20 mouse cellular contexts compared by ENCODE assay signal in genomic region chr16:55484391-55484790, GRCm38 (mm10).
DNase-seq lines count a peak whose midpoint lies in the region; ATAC-seq and TF ChIP-seq lines count a peak whose summit lies in the region.
"Had no signal": no experiment of that assay in that cellular context is flagged by ENCODE, and none has a peak within 500 bp of the region (broad histone marks: within the 10 kb centered on the region; RNA-seq: fewer than 3 reads in every experiment).

No protein-coding gene starts in this region.

- TF ChIP-seq POLR2A in CH12.LX (IDR thresholded peaks at IDR 0.05; ENCODE audit: low read depth, low read length): no peak

- ATAC-seq in forebrain, embryonic 14.5 days: no peak
- ATAC-seq: activated CD4-positive, CD25-positive, alpha-beta regulatory T cell, adult 4 months; CD4-positive, CD25-positive, alpha-beta regulatory T cell, adult 4 months; Patski had no signal

- no peak overlapping the region for H3K4me2 ChIP-seq in CH12.LX (ENCODE audit: insufficient read depth, low read depth, poor library complexity, severe bottlenecking)
- H3K4me2 ChIP-seq in forebrain, embryonic 14.5 days (ENCODE audit: low read length): no peak overlapping the region

- no peak for TF ChIP-seq CTCF in CH12.LX (conservative IDR thresholded peaks at IDR 0.05 in 1 of 2, IDR thresholded peaks at IDR 0.05 in 1 of 2; ENCODE audit: low read depth in 2 of 2, low read length in 2 of 2)

- H3K9ac ChIP-seq in CH12.LX (ENCODE audit: insufficient read depth, low read depth): no peak overlapping the region
- H3K9ac ChIP-seq in forebrain, embryonic 14.5 days (ENCODE audit: low read length): no peak overlapping the region

- WGBS in forebrain, embryonic 14.5 days: 75% methylated on average over 2 of the region's 2 CpGs

- DNase-seq in 416B (ENCODE audit: low read depth): peak; percentile 50
- DNase-seq in CH12.LX (ENCODE audit: extremely low read depth): no peak
- DNase-seq in forebrain, embryonic 14.5 days (ENCODE audit: low spot score): no peak
- DNase-seq in thymus, postnatal 10 days (ENCODE audit: low spot score in 2 of 2): no peak
- DNase-seq: adrenal gland, adult 2 months; adrenal gland, adult 8-10 months; adrenal gland, postnatal 10 days; adrenal gland, postnatal 14 days; adrenal gland, postnatal 25 days; adrenal gland, postnatal 36 days; B cell, adult 2 months; cerebellum, adult 11 months; cerebellum, adult 11-12 months; cerebellum, adult 18-20 months; cerebellum, adult 2 months; cerebellum, adult 8-10 months had no signal

- no peaks in the 10 kb centered on the region for H3K9me3 ChIP-seq in CH12.LX (replicated peaks; ENCODE audit: low read length)
- no peaks in the 10 kb centered on the region for H3K9me3 ChIP-seq in forebrain, embryonic 14.5 days (replicated peaks; ENCODE audit: control insufficient read depth, low read length)
- H3K9me3 ChIP-seq: G1E had no signal

- no peaks in the 10 kb centered on the region for H3K36me3 ChIP-seq in CH12.LX (replicated peaks in 1 of 2; ENCODE audit: control insufficient read depth in 1 of 2, insufficient read depth in 1 of 2, low read length in 1 of 2)
- no peaks in the 10 kb centered on the region for H3K36me3 ChIP-seq in forebrain, embryonic 14.5 days (ENCODE audit: control insufficient read depth, insufficient read depth, low read length)
- H3K36me3 ChIP-seq: G1E had no signal

- H3K79me2 ChIP-seq in CH12.LX (replicated peaks; ENCODE audit: control insufficient read depth, extremely low read depth, insufficient read depth, poor library complexity, severe bottlenecking): no peaks in the 10 kb centered on the region

- no peak overlapping the region for H3K27ac ChIP-seq in CH12.LX (ENCODE audit: insufficient read depth, low read depth)
- H3K27ac ChIP-seq in forebrain, embryonic 14.5 days (ENCODE audit: low read depth, low read length): no peak overlapping the region

- no peak for TF ChIP-seq RAD21 in CH12.LX (IDR thresholded peaks at IDR 0.05; ENCODE audit: low read depth, low read length)

- H3K4me1 ChIP-seq in CH12.LX (ENCODE audit: control insufficient read depth in 1 of 2, insufficient read depth in 2 of 2): peaks cover 8 to 19% of the 10 kb centered on the region in 2 experiments; a peak in 3 of 4 replicates
- H3K4me1 ChIP-seq in forebrain, embryonic 14.5 days (ENCODE audit: control insufficient read depth, insufficient read depth, low read length): no peaks in the 10 kb centered on the region

- in situ Hi-C loops in CH12.LX (cut with MboI; ENCODE audit: low pct_ligation_motif_present, low pct_unique_long_range_greater_than_20kb, low sequenced_read_pairs): no loop called here

- no peak for TF ChIP-seq EP300 in CH12.LX (IDR thresholded peaks at IDR 0.05; ENCODE audit: low read length)

- H3K27me3 ChIP-seq in CH12.LX (replicated peaks): no peaks in the 10 kb centered on the region
- no peaks in the 10 kb centered on the region for H3K27me3 ChIP-seq in forebrain, embryonic 14.5 days (replicated peaks; ENCODE audit: control insufficient read depth, insufficient read depth, low read length)
- H3K27me3 ChIP-seq: Patski had no signal

- H3K4me3 ChIP-seq in CH12.LX (replicated peaks in 1 of 3; ENCODE audit: low read depth in 2 of 3, low read length in 2 of 3, poor library complexity in 1 of 3): no peak overlapping the region
- no peak overlapping the region for H3K4me3 ChIP-seq in forebrain, embryonic 14.5 days (ENCODE audit: low read depth, low read length)

- dilution Hi-C loops in CH12.LX (cut with MboI; ENCODE audit: extremely low pct_ligation_motif_present, extremely low pct_unique_long_range_greater_than_20kb, low sequenced_read_pairs): no loop called here

TF ChIP-seq in CH12.LX, 34 proteins besides CTCF, POLR2A, EP300 and RAD21:
- peak; percentile 46; the same call in 1 of the 2 replicates for TF ChIP-seq JUND (conservative IDR thresholded peaks at IDR 0.05; ENCODE audit: low read depth, low read length)
- no peak for TF ChIP-seq ETS1 (conservative IDR thresholded peaks at IDR 0.05; ENCODE audit: low read depth, low read length)
- TF ChIP-seq SIN3A (IDR thresholded peaks at IDR 0.05; ENCODE audit: low read length): no peak
- TF ChIP-seq MYC (IDR thresholded peaks at IDR 0.05; ENCODE audit: low read depth, low read length): peak; percentile 49; the same call in 1 of the 2 replicates
- no peak for TF ChIP-seq IRF4 (IDR thresholded peaks at IDR 0.05; ENCODE audit: low read depth, low read length)
- peak; percentile 58; the same call in 1 of the 2 replicates for TF ChIP-seq JUN (IDR thresholded peaks at IDR 0.05; ENCODE audit: insufficient read depth, low read depth, low read length)
- no peak for TF ChIP-seq RCOR1 (conservative IDR thresholded peaks at IDR 0.05; ENCODE audit: low read depth, low read length)
- peak; percentile 74; the same call in 1 of the 2 replicates for TF ChIP-seq MAX (IDR thresholded peaks at IDR 0.05; ENCODE audit: low read length)
- no peak for TF ChIP-seq BHLHE40 (IDR thresholded peaks at IDR 0.05; ENCODE audit: low read depth, low read length)
TF ChIP-seq in CH12.LX: peak in this region for 4.
